Mouse (Mus musculus) limb, embryonic 14.5 days (tissue): Measurements from ENCODE around the gene Cdk4. TPM values are rescaled to one million over a fixed set of nuclear protein-coding genes. Genes with fewer than 3 reads are reported as not detected.

Source experiments
- ATAC-seq: fragments of 200-750 bp; cut with Nextera tagmentation; 2 replicates; pipeline ENCODE4 v1.8.0; 2017; ENCODE audit warnings: low read depth, moderate number of reproducible peaks, moderate TSS enrichment; ENCODE audit not compliant: low FRiP score
- DNase-seq: peaks from one replicate; pipeline ENCODE4 v3.0.0-alpha.2; 2015; ENCODE audit warnings: low spot score
- H3K27ac ChIP-seq: fragments of 300-500 bp; sonication (generic); replicated peaks from 2 replicates; pipeline ENCODE4 v1.5.1; 2014; ENCODE audit warnings: low read depth, mild to moderate bottlenecking, low read length, moderate library complexity, mixed read lengths
- H3K27me3 ChIP-seq: fragments of 300-500 bp; sonication (generic); 2 replicates; pipeline ENCODE4 v1.6.1; 2014; ENCODE audit warnings: low read length, mixed read lengths; ENCODE audit not compliant: control insufficient read depth, insufficient read depth
- H3K36me3 ChIP-seq: fragments of 300-500 bp; sonication (generic); 2 replicates; pipeline ENCODE4 v1.6.1; 2014; ENCODE audit warnings: mild to moderate bottlenecking, low read length, moderate library complexity, mixed read lengths; ENCODE audit not compliant: control insufficient read depth, insufficient read depth
- H3K4me1 ChIP-seq: fragments of 300-500 bp; sonication (generic); 2 replicates; pipeline ENCODE4 v1.6.1; 2014; ENCODE audit warnings: antibody characterized with exemption, low read length, mixed read lengths; ENCODE audit not compliant: control insufficient read depth, insufficient read depth
- H3K4me2 ChIP-seq: fragments of 300-500 bp; sonication (generic); replicated peaks from 2 replicates; pipeline ENCODE4 v1.6.1; 2014; ENCODE audit warnings: low read depth, mild to moderate bottlenecking, low read length, moderate library complexity; ENCODE audit not compliant: severe bottlenecking
- H3K4me3 ChIP-seq: fragments of 300-500 bp; sonication (generic); replicated peaks from 2 replicates; pipeline ENCODE4 v1.5.1; 2014; ENCODE audit warnings: low read length
- H3K9ac ChIP-seq: fragments of 300-500 bp; sonication (generic); 2 replicates; pipeline ENCODE4 v1.6.1; 2014; ENCODE audit warnings: mild to moderate bottlenecking, low read depth, low read length, moderate library complexity; ENCODE audit not compliant: severe bottlenecking
- H3K9me3 ChIP-seq: fragments of 300-500 bp; sonication (generic); 2 replicates; pipeline ENCODE4 v1.6.1; 2016; ENCODE audit warnings: low read length; ENCODE audit not compliant: control insufficient read depth
- POLR2A ChIP-seq: fragments of 200-500 bp; IDR thresholded peaks from 2 replicates; pipeline ENCODE4 v1.8.0; 2012; ENCODE audit warnings: inconsistent platforms, mild to moderate bottlenecking, moderate library complexity, borderline replicate concordance; ENCODE audit not compliant: insufficient read depth, insufficient read length; ENCODE audit errors: extremely low read depth
- WGBS: fragments of 180-500 bp; shearing (Covaris S2); extraction: QIAGEN DNeasy Blood & Tissue Kit; methylation state at CpG from one replicate; pipeline ENCODE4 v1.1.7; 2014; 5-methylcytosine and 5-hydroxymethylcytosine counted together
- polyA plus RNA-seq, 2 experiments: library from polyadenylated mRNA; depleted of rRNA in 1 of 2; stranded (reverse) in 1 of 2; unstranded in 1 of 2; fragments of >200 nt; fragmentation: Nextera tagmentation in 1 of 2; extraction: Ambion mirVana in 1 of 2; gene quantifications; 2 replicates each; pipeline versions ENCODE4 v1.2.1 to v1.2.3; 2012 to 2014

Cdk4 gene
- polyA plus RNA-seq, 2 experiments = 1,227 to 1,659 TPM

DNA sequence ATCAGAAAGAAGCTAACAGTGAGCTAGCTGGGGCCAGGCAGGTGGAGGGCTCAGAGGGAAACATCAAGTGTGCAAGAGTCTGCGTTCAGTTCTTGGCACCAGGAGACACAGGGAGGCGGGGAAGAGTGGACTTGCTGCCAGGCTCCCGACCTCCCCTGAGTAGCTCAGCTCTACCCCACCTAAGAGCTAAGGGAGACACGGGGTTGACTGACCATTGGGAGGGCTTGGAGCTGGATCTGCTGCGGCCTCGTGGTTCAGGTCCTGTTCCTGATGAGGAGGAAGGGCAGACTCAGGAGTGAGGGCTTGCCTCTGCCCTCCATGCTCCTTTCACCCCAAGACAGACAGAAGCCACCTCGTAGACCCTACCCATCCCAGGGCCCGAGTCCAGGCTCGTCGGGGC lies 35.9 kb downstream of the Cdk4 start:
- H3K4me1 ChIP-seq = no peaks in the 10 kb centered on the region
- no peak for DNase-seq
- WGBS = 84% methylated on average over 10 of the region's 10 CpGs
- no peaks in the 10 kb centered on the region for H3K9me3 ChIP-seq
- no peak for ATAC-seq
- no peak overlapping the region for H3K4me2 ChIP-seq
- H3K27me3 ChIP-seq = no peaks in the 10 kb centered on the region
- no peak overlapping the region for H3K4me3 ChIP-seq
- TF ChIP-seq POLR2A = no peak
- peaks cover 46% of the 10 kb centered on the region for H3K36me3 ChIP-seq
- H3K9ac ChIP-seq = no peak overlapping the region
- no peak overlapping the region for H3K27ac ChIP-seq

DNA sequence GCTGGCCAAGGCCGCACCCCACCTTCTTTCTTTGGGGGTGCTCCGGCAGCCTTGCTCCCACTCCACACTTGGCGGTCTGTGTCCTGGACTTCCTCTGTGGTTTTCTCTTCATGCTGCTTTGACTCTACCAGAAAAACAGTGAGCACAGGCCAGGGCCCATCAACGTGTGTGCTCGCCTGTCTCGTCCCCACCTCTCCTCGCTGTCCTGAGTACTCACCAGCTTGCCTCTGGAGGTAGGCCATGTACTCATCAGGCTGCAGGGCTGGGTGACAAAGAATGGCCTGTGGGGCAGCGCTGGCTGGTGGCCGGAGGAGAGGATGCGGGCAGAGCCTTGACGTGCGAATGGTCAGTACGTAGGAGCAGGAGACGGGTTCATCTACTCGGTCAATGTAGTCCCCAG lies 36.5 kb downstream of the Cdk4 start:
- Histone ChIP-seq H3K4me3 (no peak overlapping the region), H3K4me2 (no peak overlapping the region), H3K9me3 (no peaks in the 10 kb centered on the region), H3K27ac (no peak overlapping the region), H3K9ac (no peak overlapping the region), H3K4me1 (no peaks in the 10 kb centered on the region), H3K27me3 (no peaks in the 10 kb centered on the region), H3K36me3 (peaks cover 48% of the 10 kb centered on the region)
- WGBS = 92% methylated on average over 15 of the region's 15 CpGs
- TF ChIP-seq POLR2A = no peak
- DNase-seq (no peak), ATAC-seq (no peak)

DNA sequence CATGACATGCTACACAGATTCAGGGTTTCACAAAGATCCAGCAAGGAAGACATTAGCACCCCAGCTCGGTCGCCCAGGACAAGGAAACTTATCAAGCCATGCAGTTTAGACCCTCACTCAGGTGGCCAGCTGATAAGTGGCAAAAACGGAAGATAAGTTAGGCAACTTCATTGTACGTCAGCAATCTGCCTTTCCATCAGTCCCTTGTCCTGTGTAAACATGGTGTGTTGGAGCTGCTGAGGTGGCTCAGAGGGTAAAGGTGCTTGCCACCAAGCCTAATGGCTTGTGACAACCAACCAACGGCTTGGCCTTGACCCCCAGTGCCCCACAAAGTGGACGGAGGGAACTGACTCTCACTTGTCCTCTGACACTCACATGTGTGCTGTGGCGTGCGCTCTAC lies 37.1 kb downstream of the Cdk4 start:
- DNase-seq (no peak), ATAC-seq (no peak)
- WGBS = 86% methylated on average over 8 of the region's 8 CpGs
- Histone ChIP-seq H3K9ac (no peak overlapping the region), H3K27ac (no peak overlapping the region), H3K4me2 (no peak overlapping the region), H3K4me1 (no peaks in the 10 kb centered on the region), H3K36me3 (peaks cover 44% of the 10 kb centered on the region), H3K27me3 (no peaks in the 10 kb centered on the region), H3K4me3 (no peak overlapping the region), H3K9me3 (no peaks in the 10 kb centered on the region)
- TF ChIP-seq POLR2A = no peak

DNA sequence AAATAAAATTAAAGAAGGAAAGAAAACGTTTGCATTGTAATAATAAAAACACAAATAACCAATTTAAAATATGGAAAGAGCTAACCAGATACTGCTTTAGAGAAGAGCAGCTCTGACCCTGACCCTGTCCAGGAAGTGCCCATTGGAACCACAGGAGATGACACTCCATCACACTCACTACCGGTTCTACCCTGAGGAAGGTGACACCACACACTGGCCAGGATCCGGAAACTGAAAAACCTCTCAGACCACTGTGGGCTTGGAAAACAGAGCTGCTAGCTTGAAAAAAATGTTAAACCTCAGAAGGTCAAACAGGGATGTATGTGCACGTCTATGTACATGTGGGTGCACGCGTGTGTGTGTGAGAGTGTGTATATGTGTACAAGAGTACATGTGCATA lies 37.8 kb downstream of the Cdk4 start:
- WGBS = 86% methylated on average over 6 of the region's 6 CpGs
- Histone ChIP-seq H3K27ac (no peak overlapping the region), H3K4me2 (no peak overlapping the region), H3K36me3 (peaks cover 40% of the 10 kb centered on the region), H3K27me3 (no peaks in the 10 kb centered on the region), H3K4me1 (no peaks in the 10 kb centered on the region), H3K9me3 (no peaks in the 10 kb centered on the region), H3K9ac (no peak overlapping the region), H3K4me3 (no peak overlapping the region)
- no peak for TF ChIP-seq POLR2A
- ATAC-seq (no peak), DNase-seq (no peak)

DNA sequence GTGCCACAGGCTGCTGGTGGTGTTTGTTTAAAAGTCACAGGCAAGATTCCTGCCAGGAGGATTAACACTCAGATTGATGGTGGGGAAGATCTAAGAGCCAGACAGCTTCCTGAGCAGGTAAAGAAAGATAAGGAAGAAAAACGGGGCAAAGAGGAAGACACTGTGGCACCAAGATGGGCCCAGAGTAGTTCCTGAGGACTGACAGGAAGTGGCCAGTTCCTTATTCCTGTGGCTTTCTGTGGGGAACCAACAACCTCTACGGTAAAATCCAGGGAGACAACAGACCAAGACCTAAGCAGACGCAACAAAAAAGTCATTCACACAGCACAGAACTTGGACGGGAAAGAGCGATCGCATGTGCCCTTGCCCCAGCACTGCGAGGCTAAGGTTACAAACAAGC lies 40.3 kb downstream of the Cdk4 start:
- no peak for TF ChIP-seq POLR2A
- Histone ChIP-seq H3K36me3 (peaks cover 23% of the 10 kb centered on the region; the same call in 1 of the 2 replicates), H3K9me3 (no peaks in the 10 kb centered on the region), H3K9ac (no peak overlapping the region), H3K4me3 (no peak overlapping the region), H3K4me2 (no peak overlapping the region), H3K27ac (no peak overlapping the region), H3K4me1 (no peaks in the 10 kb centered on the region), H3K27me3 (no peaks in the 10 kb centered on the region)
- DNase-seq (no peak), ATAC-seq (no peak)
- 73% methylated on average over 7 of the region's 7 CpGs for WGBS
